Mouse (Mus musculus) testis, postnatal 10 days (tissue): ENCODE measurements around the gene Nlrc4.

Experiments used
- DNase-seq: peaks from one replicate; pipeline ENCODE4 v3.0.0; 2021; ENCODE audit warnings: low spot score

Gene Nlrc4

DNA sequence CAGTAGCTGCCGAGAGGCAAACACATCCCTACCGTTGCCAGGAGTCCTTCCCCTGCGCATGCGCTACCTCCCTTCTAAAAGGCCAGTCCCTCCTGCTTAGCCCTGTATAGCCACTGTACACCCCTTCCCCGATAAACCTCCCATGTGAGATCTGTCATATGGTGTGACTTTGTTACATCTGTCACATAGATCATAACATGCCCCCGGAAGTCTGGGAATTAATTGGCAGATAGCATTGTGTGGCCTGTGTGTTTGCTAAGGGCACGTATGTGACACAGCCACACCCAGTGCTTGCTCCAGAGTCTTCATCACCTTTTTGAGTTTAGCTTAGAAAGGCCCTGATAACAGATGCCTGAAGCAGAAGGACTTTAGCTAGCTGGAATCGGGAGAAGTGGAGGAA lies 28.9 kb downstream of the Nlrc4 start:
- DNase-seq: no peak

- no peak for DNase-seq
Measured at GRCm38 (mm10) chr17:74424401-74425005, 34.4 kb downstream of the Nlrc4 start.

- DNase-seq: no peak
Measured at GRCm38 (mm10) chr17:74420656-74421055, 38.3 kb downstream of the Nlrc4 start.

GRCm38 (mm10) chr17:74418171-74418570 lies 40.8 kb downstream of the Nlrc4 start:
- no peak for DNase-seq

DNA sequence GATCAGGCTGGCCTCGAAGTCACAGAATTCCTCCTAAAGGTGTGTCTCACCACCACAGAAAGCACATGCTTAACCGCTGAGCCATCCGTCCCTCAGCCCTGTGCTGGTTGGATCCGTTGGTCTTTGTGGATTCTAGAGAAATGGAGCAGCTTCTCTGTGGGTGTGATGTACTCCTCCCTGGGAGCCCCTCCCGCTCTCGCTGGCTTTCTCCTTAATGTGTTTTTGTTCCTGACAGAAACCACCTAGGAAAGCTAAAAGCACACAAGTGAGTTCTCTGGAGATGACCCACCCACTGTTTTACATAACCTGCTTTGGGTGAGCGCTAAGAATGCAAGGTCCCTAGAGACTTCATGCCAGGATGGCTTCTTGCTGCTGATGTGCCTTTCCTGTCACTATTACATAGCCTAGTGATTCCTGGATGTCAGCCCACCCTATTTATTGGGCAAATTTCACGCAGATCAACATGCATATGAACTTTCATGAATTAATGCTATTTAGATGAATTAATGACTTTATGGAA lies 42.0 kb downstream of the Nlrc4 start:
- no peak for DNase-seq

- DNase-seq: no peak
Measured at GRCm38 (mm10) chr17:74414671-74415070, 44.3 kb downstream of the Nlrc4 start.

DNA sequence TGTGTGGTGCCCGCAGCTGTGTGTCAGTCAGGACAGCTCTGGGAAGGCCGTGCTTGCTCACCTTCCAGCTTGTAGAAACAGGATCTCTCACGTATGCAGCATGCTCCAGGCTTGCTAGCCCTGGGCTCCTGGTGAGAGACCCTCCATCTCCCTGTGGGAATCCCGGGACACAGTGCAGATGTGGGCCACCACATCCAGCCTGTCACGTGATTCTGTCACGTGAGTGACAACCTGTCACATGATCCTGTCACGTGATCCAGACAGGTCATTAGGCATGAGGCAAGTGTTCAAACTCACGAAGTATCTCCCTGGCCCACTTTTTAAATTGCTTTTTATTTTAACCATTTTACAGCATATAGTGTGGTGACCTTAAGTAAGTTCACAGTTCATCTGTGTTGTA lies 45.6 kb downstream of the Nlrc4 start:
- peak; percentile 23 for DNase-seq

- no peak for DNase-seq
Measured at GRCm38 (mm10) chr17:74409722-74410121, 49.2 kb downstream of the Nlrc4 start.

GRCm38 (mm10) chr17:74406487-74406886 lies 52.5 kb downstream of the Nlrc4 start:
- no peak for DNase-seq

GRCm38 (mm10) chr17:74402486-74403222 lies 56.3 kb downstream of the Nlrc4 start:
- DNase-seq: no peak

DNA sequence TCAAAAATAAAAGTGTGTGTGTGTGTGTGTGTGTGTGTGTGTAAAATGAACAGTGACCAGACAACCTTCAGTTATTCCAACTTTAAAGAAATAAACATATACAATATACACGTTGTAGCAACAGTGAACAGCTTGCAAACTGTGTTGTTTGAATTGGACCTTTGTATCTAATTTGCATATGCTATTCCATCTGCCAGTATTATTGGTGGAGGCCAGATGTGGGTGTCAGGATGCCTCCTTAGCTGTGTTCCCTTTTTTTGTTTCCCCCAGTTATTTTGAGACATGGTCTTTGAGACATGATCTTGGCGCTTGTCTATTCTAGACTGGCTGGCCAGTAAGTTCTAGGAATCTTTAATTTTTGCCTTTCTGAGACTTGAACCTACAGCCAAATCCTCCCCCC lies 61.8 kb downstream of the Nlrc4 start:
- no peak for DNase-seq

GRCm38 (mm10) chr17:74396766-74397165 lies 62.2 kb downstream of the Nlrc4 start:
- no peak for DNase-seq

DNA sequence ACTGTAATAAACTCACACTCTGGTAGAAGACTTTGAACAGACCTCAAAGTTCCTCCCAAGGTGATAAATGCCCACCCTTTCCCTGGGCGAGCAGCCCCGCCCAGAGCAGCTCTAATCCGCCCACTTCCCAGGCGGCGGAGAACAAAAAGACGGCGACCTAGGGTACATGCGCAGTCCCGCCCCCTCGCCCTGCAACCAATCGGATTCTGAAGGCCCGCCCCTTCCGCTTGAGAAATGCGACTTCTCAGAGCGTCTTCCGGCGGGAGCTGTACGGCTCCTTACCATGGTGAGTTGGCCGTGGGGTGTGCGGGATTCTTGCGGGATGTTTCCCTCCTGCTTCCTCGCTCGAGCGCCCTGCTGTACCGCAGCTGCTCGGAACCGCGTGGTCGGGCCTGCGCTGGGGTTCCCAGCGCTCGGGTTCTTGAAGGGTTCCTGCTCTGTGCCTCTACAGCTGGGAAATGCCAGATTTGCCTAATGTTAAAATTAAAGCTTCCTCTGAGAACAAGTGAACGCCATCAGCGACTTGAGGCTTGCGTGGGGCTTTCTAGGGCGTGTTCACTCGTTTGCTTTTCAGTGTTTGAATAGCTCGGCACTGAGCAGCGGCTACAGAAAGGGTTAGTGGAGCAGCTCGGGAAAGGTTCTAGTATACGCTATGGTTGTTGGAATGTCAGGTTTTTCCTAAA lies 63.4 kb downstream of the Nlrc4 start, which contains the start of gene Slc30a6:
TSS of gene Slc30a6 (plus strand) at position 226 of the 683 bp plus-strand sequence.
- peak; percentile 98 for DNase-seq

GRCm38 (mm10) chr17:74394855-74395254 lies 64.1 kb downstream of the Nlrc4 start:
- DNase-seq: no peak

GRCm38 (mm10) chr17:74394381-74394780 lies 64.6 kb downstream of the Nlrc4 start:
- no peak for DNase-seq

DNA sequence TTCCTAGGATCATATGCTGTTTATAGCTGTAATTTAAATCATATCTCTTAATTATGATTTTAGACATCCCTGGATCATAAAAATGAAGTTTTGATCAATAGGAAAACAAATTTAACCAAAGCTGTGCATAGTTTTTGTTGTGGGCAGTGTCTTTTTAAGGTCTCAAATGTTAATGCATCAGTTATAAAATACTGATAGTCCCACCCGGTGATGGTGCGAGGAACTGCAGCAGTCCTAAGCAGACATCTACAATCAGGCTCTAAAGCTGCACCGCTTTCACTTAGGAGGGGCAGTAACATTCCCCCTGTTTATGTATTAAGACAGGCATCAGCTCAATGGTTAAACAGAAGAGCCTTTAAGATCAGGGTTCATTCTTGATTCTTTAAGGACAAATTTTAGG lies 69.1 kb downstream of the Nlrc4 start:
- DNase-seq: no peak

- no peak for DNase-seq
Measured at GRCm38 (mm10) chr17:74386657-74387056, 72.3 kb downstream of the Nlrc4 start.

GRCm38 (mm10) chr17:74376916-74377315 lies 82.0 kb downstream of the Nlrc4 start:
- no peak for DNase-seq
